Mouse (Mus musculus) myocyte (in vitro differentiated cells): Measurements from ENCODE around the gene Olfr263. TPM values are rescaled to one million over a fixed set of nuclear protein-coding genes. Genes with fewer than 3 reads are reported as not detected.
"Not testable (repeated sequence)": the region's sequence is repeated elsewhere in the genome, so short reads cannot be mapped to it uniquely, and the experiment has no call there.

Source experiments
- H3K27me3 ChIP-seq: one replicate; pipeline ENCODE4 v1.6.1; 2011; ENCODE audit not compliant: control insufficient read depth, insufficient read depth, insufficient read length
- H3K36me3 ChIP-seq: one replicate; pipeline ENCODE4 v1.6.1; 2011; ENCODE audit not compliant: control insufficient read depth, insufficient read depth
- H3K4me2 ChIP-seq: one replicate; pipeline ENCODE4 v1.6.1; 2011; ENCODE audit warnings: low read depth, control low read depth
- H3K4me3 ChIP-seq: one replicate; pipeline ENCODE4 v1.5.1; 2011; ENCODE audit warnings: mild to moderate bottlenecking, control low read depth, moderate library complexity
- H3K79me2 ChIP-seq: one replicate; pipeline ENCODE4 v1.6.1; 2011; ENCODE audit not compliant: control insufficient read depth, insufficient read depth
- H3ac ChIP-seq: one replicate; pipeline ENCODE4 v1.6.1; 2011; ENCODE audit not compliant: control insufficient read depth, insufficient read length
- CEBPB ChIP-seq: IDR thresholded peaks from 2 replicates; pipeline ENCODE4 v1.6.1; 2011; ENCODE audit warnings: mild to moderate bottlenecking, moderate library complexity; ENCODE audit not compliant: poor library complexity, insufficient read depth, severe bottlenecking
- E2F4 ChIP-seq: IDR thresholded peaks from one replicate; pipeline ENCODE4 v1.6.1; 2011; ENCODE audit warnings: mild to moderate bottlenecking, control low read depth, moderate library complexity; ENCODE audit not compliant: insufficient read depth
- MAX ChIP-seq: IDR thresholded peaks from one replicate; pipeline ENCODE4 v1.6.1; 2011; ENCODE audit warnings: low read depth, mild to moderate bottlenecking, control low read depth
- MYOD1 ChIP-seq, 3 experiments: IDR thresholded peaks; one replicate each; pipeline ENCODE4 v1.6.1; 2011; ENCODE audit warnings: control low read depth in 2 of 3, low read depth in 2 of 3, mild to moderate bottlenecking in 2 of 3, moderate library complexity in 1 of 3; ENCODE audit not compliant: insufficient read length in 2 of 3, control insufficient read depth in 1 of 3
- MYOG ChIP-seq, 3 experiments: IDR thresholded peaks; one replicate each; pipeline ENCODE4 v1.6.1; 2011; ENCODE audit warnings: control low read depth in 2 of 3, low read depth in 2 of 3, mild to moderate bottlenecking in 2 of 3; ENCODE audit not compliant: insufficient read length in 2 of 3, control insufficient read depth in 1 of 3, insufficient read depth in 1 of 3
- POLR2A ChIP-seq: IDR thresholded peaks from one replicate; pipeline ENCODE4 v1.6.1; 2011; ENCODE audit warnings: low read depth, mild to moderate bottlenecking, control low read depth, moderate library complexity; ENCODE audit not compliant: insufficient read length
- POLR2AphosphoS2 ChIP-seq: IDR thresholded peaks from one replicate; pipeline ENCODE4 v1.6.1; 2011; ENCODE audit warnings: low read depth, control low read depth; ENCODE audit not compliant: insufficient read length
- REST ChIP-seq: IDR thresholded peaks from one replicate; pipeline ENCODE4 v1.6.1; 2011; ENCODE audit warnings: mild to moderate bottlenecking, control low read depth, moderate library complexity; ENCODE audit not compliant: insufficient read depth, insufficient read length
- SRF ChIP-seq: IDR thresholded peaks from one replicate; pipeline ENCODE4 v1.6.1; 2011; ENCODE audit warnings: low read depth; ENCODE audit not compliant: control insufficient read depth, insufficient read length
- TCF12 ChIP-seq: IDR thresholded peaks from one replicate; pipeline ENCODE4 v1.6.1; 2011; ENCODE audit warnings: mild to moderate bottlenecking, control low read depth; ENCODE audit not compliant: poor library complexity, insufficient read depth, severe bottlenecking
- TCF3 ChIP-seq: IDR thresholded peaks from one replicate; pipeline ENCODE4 v1.6.1; 2011; ENCODE audit warnings: low read depth, control low read depth; ENCODE audit not compliant: insufficient read length
- USF1 ChIP-seq: IDR thresholded peaks from one replicate; pipeline ENCODE4 v1.6.1; 2011; ENCODE audit warnings: low read depth, mild to moderate bottlenecking, control low read depth, moderate library complexity
- polyA plus RNA-seq: library from polyadenylated mRNA; unstranded; fragments of >200 nt; fragmentation: generic; extraction: Trizol; gene quantifications from one replicate; pipeline ENCODE4 v1.2.1, GENCODE M21; 2012; ENCODE audit warnings: missing spikeins

Olfr263 gene
- not detected for polyA plus RNA-seq

GRCm38 (mm10) chr13:21129339-21129738, at the start of gene Olfr263:
TSS of gene Olfr263 (plus strand) at chr13:21129639.
- H3K4me3 ChIP-seq, H3K79me2 ChIP-seq, H3K36me3 ChIP-seq, H3K4me2 ChIP-seq, H3ac ChIP-seq, H3K27me3 ChIP-seq: not testable (repeated sequence)

DNA sequence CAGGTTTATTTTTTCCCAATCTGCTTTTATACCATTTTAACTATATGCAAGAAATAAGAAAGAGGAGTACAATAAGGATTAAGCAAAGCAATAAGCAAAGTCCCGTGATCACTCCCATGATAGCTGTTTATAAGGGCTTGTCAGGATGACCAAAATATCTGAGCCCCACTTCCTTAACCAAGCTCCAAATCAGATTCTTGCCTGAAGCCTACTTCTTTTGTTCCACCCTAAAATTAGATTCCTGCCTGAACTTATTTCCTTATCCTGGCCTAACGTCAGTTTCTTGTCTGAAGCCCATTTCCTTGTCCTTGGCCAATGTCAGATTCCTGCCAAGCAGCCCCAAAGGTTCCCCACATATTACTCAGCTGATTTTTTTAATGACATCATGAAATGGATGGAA, 46.8 kb upstream of the Olfr263 start:
- Histone ChIP-seq H3K27me3 (no peaks in the 10 kb centered on the region), H3ac (no peak overlapping the region), H3K79me2 (no peaks in the 10 kb centered on the region), H3K4me3 (no peak overlapping the region), H3K4me2 (no peak overlapping the region), H3K36me3 (no peaks in the 10 kb centered on the region)
- no peak for TF ChIP-seq POLR2A
- TF ChIP-seq POLR2AphosphoS2: no peak
- TF ChIP-seq CEBPB: no peak
- no peak for TF ChIP-seq USF1
- TF ChIP-seq TCF12: no peak
- no peak for TF ChIP-seq SRF

DNA sequence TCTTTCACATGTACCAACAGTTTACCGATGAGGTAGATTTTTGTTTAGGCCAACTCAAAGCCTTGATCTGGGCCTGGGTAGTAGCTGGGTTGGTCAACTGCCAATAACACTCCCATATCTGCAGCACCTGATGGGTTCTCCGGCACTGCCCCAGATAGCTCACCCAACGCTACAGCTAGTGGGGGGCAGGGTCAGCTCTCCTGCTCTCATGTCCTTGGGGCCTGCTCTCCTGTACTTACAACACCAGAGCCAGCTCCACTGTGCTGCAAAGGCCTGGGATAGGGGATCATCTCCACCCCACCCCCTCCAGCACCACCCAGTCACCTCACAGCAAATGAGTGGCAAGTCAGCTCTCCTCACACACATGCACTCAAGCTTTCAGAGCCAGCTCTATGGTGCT, 19.7 kb upstream of the Olfr263 start:
- TF ChIP-seq CEBPB: no peak
- TF ChIP-seq TCF3: no peak
- no peak for TF ChIP-seq POLR2A
- TF ChIP-seq REST: no peak
- no peak for TF ChIP-seq POLR2AphosphoS2
- no peak for TF ChIP-seq MYOD1 (IDR thresholded peaks at IDR 0.05; ENCODE audit: control insufficient read depth in 1 of 3, insufficient read length in 2 of 3, low read depth in 2 of 3)
- TF ChIP-seq E2F4: no peak
- no peak for TF ChIP-seq MAX
- no peak for TF ChIP-seq TCF12
- TF ChIP-seq SRF: no peak
- no peak for TF ChIP-seq MYOG (IDR thresholded peaks at IDR 0.05; ENCODE audit: control insufficient read depth in 1 of 3, insufficient read depth in 1 of 3, insufficient read length in 2 of 3, low read depth in 2 of 3)
- no peak for TF ChIP-seq USF1
- no peak overlapping the region for H3K4me3 ChIP-seq
- no peak overlapping the region for H3K4me2 ChIP-seq
- H3K79me2 ChIP-seq: no peaks in the 10 kb centered on the region
- no peak overlapping the region for H3ac ChIP-seq
- H3K27me3 ChIP-seq: no peaks in the 10 kb centered on the region
- no peaks in the 10 kb centered on the region for H3K36me3 ChIP-seq

DNA sequence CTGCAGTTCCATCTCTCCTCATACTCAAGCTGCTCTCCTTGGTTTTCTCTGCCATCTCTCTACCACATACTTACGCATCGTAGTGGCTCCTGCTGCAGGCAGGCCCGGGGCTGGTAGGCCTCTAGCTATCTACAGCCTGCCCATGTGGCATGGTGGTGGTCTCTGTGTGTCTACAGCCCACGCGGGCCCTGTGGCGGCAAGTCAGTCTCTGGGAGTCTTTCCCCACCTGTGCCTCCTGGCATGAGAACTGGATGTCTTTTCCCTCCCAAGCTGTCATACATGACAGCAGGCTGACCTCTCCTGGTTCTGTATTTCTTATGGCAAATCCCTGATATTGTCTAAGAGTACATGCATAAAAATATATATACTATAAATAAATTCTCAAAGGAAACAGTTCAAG, 19.0 kb upstream of the Olfr263 start:
- H3ac ChIP-seq: no peak overlapping the region
- no peak overlapping the region for H3K4me3 ChIP-seq
- no peaks in the 10 kb centered on the region for H3K27me3 ChIP-seq
- no peak for TF ChIP-seq CEBPB
- no peak overlapping the region for H3K4me2 ChIP-seq
- H3K79me2 ChIP-seq: no peaks in the 10 kb centered on the region
- no peaks in the 10 kb centered on the region for H3K36me3 ChIP-seq

DNA sequence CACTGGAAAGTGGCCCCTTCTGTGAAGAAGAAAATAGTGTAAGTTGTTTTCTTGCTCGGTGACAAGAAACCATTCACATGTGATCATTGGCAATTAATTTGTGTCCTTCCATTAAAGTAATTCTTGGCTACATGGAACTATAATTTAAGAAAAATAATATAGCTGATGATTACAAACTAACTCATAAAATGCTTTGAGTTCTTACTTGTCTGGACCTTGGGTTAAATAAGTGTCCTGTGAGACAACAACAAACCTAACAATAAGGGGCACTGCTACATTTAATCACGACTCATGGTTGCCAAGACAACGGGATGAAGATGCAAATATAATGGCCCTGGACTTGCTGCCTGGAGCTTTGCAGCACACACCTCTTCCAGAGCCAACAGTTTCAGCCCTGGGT, 18.3 kb upstream of the Olfr263 start, which contains the start of gene Olfr1369-ps1:
Olfr1369-ps1 (plus strand) TSS at position 301 of the 400 bp plus-strand sequence.
- H3K36me3 ChIP-seq, H3K4me2 ChIP-seq, H3K27me3 ChIP-seq, H3ac ChIP-seq, H3K79me2 ChIP-seq, H3K4me3 ChIP-seq: not testable (repeated sequence)

DNA sequence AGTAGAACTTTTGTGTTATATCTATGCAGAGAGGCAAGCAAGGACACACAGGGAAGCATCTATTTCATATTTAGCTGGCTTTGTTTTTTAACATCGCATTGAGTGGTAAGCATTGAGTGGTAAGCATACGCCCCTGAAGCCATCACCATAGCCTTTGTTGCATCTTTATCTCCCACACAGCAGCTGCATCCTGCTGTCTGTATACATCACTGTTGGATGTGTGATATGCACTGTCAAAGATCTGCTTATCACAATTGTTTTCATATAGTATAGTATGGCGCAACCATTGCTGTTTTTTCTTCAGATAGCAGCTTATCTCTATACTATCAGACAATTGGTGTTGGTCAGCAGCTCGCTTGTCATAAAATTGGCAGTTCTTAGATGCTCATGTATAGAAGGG, 15.3 kb upstream of the Olfr263 start:
- H3K4me2 ChIP-seq: no peak overlapping the region
- no peak overlapping the region for H3ac ChIP-seq

More for the DNA sequence above, 15.3 kb upstream of the Olfr263 start:
- no peaks in the 10 kb centered on the region for H3K79me2 ChIP-seq
- TF ChIP-seq E2F4 (no peak), CEBPB (no peak), MYOG (IDR thresholded peaks at IDR 0.05; ENCODE audit: control insufficient read depth in 1 of 3, insufficient read depth in 1 of 3, insufficient read length in 2 of 3, low read depth in 2 of 3) (no peak), USF1 (no peak), POLR2AphosphoS2 (no peak), POLR2A (no peak), MYOD1 (IDR thresholded peaks at IDR 0.05; ENCODE audit: control insufficient read depth in 1 of 3, insufficient read length in 2 of 3, low read depth in 2 of 3) (no peak), TCF3 (no peak), REST (no peak), TCF12 (no peak), MAX (no peak), SRF (no peak)
- no peak overlapping the region for H3K4me3 ChIP-seq
- H3K36me3 ChIP-seq: no peaks in the 10 kb centered on the region
- no peaks in the 10 kb centered on the region for H3K27me3 ChIP-seq
